Mouse (Mus musculus) frontal cortex, postnatal 14 days (tissue): ENCODE results near the gene Zp3.

Source experiments
- DNase-seq, 2 experiments: peaks; one replicate each; pipeline ENCODE4 v3.0.0; 2022; ENCODE audit warnings: low spot score in 2 of 2

Zp3 gene

GRCm38 (mm10) chr5:135979904-135980303 lies at the start of gene Zp3:
TSS of gene Zp3 (plus strand) at chr5:135980099.
- DNase-seq = no peak

DNA sequence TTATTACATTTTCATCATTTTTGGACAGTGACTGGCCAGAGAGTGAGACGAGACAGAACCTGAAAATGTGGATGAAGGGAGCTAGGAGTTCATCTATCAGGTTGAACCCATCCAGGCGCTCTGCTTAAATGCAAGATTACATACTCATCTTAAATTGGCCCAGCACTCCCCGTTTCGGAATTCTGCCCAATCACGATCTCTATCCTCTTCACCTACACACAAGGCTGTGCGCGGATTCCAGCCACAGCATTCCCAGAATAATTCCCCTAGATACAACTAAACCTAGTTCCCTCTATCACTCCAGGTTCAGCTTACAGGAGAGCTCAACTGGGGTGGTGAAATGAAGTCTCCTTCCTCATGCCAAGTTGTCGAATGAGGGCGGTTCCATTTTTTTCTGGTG lies 48.4 kb upstream of the Zp3 start:
- no peak for DNase-seq

- DNase-seq = no peak
Observed at GRCm38 (mm10) chr5:135932359-135932758, 47.5 kb upstream of the Zp3 start.

DNA sequence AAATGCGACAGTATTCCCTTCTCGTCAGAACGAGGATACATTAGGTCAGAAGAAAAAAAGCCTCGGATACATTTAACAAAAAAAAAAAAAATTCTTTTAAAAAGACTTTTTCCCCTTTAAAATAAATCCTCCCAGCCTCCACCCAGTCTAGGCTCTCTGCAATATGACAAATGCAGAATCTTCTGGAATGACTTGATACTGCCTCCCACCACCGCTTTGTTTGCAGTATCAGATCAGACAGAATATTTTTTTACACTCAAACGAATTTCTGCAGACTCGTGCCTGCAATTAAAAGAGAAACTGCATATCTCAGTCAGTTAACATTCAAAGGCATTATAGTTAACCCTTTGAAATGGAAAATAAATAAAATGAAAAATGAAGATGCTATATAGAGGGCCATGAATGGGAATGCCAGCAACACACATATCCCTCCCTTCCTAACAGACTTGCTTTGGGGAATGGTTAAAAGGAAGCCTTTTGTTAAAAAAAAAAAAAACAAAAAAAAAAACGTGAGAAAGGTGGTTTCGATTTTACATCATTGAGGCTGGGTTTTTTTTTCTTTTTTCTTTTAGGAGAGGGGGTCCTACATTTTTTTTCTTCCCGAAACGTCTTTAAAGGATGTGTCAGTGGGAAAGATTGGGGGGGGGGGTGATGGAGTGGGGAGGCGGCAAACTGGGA lies 46.5 kb upstream of the Zp3 start:
- DNase-seq = no peak

GRCm38 (mm10) chr5:135933900-135934441 lies 45.9 kb upstream of the Zp3 start:
- DNase-seq = peak; percentile 69 to 71

- DNase-seq = peak; percentile 93 to 95
Observed at GRCm38 (mm10) chr5:135934481-135935175, 45.3 kb upstream of the Zp3 start, which contains the start of gene Ywhag. TSS of gene Ywhag (minus strand) at chr5:135934616.

DNA sequence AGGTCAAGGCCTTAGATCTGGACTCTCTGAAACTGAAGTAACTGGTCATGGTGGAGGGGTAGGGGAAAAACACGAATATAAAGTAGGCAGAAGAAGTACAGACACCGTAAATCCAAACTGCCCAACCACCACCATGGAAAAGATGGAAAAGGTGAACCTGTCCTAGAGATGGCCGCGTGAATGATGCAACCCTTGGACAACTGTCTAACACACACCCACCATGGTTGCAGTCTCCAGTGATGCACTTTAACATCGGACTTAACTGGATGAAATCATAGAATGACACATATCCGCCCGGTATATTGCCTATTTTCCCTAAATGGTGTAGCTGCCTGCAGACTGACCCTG lies 44.7 kb upstream of the Zp3 start:
- DNase-seq = no peak

DNA sequence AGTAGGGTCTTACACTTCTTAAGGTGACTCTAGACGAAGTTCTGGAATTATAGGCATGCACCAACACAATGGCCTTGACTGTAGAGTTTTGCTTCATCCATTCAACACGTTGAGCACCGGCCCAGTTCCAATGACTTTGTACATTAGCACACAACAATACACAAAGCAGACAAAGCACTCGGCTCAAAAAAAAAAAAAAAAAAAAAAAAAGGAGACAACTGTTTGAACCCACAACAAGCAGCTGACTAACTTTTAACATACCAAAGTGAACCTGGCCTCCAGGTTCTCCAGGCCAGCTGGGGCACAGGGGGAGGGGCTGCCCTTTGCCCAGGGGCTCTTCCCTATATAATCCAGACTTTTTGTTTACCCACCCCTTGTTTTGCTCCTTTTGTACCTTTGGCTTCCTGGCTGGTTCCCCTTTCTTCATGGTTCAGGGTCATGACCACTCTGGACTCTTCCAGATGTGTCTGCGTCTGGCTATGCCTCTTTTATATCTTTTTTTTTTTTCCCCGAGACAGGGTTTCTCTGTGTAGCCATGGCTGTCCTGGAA lies 44.2 kb upstream of the Zp3 start:
- no peak for DNase-seq

DNA sequence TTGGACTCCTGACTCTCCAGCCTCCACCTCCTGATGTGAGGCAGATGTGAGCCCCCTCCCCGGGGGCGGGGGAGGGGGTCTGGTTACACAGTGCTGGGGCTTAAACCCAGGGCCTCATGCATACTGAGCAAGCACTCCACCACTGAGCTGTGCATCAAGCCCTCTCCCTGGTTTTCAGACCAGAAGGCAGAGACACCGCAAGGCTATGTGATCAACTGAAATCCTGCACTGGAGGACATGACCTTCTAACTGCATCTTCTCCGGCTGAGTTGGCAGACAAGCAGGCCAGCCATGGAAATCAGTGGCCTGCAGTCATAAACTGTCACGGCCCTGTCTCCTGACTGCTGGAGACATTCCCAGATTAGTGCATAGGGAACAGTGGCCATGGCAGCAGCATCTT lies 39.3 kb upstream of the Zp3 start:
- no peak for DNase-seq

DNA sequence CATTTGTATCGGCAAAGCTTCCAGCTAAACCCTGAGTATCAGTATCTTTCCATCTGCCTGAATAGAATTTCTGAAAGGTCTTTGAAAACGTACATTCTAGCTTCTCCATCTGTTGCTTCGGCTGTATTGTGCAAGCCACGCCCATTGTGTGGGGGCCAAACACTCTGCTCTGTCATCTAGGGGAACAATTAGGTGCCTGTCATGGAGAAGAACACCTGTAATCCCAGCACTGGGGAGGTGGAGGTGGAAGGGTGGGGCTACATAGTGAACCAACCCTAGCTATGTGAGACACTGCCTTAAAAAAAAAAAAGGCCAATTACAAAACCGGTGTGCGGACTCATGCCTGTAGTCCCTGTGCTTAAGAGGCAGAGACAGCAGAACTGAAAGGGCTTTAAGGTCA lies 37.2 kb upstream of the Zp3 start:
- DNase-seq = no peak

DNA sequence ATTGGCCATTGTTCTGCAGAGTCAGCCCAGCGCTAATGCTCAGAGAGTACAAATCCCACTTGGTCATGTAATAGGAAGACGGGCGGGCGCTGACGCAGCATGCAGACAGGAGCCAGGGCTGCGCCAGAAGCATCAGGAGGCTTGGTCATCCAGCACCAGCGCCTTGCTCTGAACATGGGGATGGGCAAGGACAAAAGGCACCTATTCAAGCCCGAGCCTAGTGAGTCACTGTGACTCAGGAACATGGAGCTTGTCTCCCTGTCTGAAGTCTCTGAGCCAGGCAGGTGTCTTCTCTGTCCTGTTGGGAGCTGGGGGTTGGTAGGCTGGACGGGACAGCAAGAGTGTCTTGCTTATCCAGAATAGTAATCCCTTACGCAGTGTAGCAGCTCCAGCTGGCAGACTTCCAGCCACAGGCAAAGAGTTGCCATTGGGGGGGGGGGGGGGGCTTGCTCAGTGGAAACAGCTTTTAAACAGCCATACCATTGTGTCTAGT lies 33.9 kb upstream of the Zp3 start:
- DNase-seq = no peak

DNA sequence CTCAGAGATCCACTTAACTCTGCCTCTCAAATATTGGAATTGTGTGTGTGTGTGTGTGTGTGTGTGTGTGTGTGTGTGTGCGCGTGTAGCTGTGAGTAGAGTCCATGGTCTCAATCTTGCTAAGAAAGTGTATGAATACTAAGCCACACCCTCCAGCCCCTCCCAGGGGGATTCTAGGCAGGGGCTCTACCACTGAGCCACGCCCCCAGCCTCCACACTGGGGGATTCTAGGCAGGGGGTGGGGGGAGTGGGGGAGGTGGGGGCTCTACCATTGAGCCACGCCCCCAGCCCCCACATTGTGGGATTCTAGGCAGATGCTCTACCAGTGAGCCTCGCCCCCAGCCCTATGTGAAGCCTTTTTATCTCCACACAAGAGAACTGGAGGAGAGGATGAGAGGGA lies 33.3 kb upstream of the Zp3 start:
- DNase-seq = no peak

GRCm38 (mm10) chr5:135950710-135951412 lies 29.0 kb upstream of the Zp3 start:
- no peak for DNase-seq

DNA sequence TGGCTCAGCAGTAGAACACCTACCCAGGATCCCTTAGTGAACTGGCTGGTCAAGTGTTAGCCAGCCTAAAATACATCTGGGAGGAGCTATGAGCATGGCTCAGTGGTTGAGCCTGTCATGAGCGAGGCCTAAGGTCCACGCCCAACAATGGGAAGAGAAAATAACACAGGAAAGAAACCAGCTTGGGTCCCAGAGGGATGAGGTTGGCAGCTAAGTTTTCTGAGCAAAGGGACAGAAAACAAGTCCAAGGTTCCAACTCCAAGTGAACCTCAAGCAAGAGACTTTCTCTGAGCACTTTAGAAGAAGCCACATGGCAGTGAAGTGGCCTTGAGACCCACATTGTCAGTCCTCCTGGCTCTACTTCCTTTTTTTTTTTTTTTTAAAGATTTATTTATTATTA lies 28.2 kb upstream of the Zp3 start:
- DNase-seq = no peak

DNA sequence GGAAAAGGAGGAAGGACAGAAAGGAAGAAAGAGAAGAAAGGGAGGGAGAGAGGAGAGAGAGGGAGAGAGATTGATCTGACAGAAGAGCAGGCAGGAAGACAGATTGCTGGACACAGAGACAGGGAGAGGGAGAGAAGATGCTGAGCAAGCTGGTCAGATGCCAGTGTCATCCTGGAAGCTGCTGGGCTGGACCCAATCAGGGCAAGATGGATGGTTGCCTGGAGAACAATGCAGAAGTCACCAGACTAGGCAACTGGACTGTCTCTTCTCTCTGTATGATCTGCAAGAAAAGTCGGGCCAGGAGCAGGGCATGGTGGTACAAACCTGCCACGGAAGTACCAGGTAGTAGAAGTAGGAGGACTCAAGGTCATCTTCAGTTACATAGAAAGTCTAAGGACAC lies 27.1 kb upstream of the Zp3 start:
- no peak for DNase-seq

GRCm38 (mm10) chr5:135956300-135957206 lies 23.3 kb upstream of the Zp3 start:
- no peak for DNase-seq

DNA sequence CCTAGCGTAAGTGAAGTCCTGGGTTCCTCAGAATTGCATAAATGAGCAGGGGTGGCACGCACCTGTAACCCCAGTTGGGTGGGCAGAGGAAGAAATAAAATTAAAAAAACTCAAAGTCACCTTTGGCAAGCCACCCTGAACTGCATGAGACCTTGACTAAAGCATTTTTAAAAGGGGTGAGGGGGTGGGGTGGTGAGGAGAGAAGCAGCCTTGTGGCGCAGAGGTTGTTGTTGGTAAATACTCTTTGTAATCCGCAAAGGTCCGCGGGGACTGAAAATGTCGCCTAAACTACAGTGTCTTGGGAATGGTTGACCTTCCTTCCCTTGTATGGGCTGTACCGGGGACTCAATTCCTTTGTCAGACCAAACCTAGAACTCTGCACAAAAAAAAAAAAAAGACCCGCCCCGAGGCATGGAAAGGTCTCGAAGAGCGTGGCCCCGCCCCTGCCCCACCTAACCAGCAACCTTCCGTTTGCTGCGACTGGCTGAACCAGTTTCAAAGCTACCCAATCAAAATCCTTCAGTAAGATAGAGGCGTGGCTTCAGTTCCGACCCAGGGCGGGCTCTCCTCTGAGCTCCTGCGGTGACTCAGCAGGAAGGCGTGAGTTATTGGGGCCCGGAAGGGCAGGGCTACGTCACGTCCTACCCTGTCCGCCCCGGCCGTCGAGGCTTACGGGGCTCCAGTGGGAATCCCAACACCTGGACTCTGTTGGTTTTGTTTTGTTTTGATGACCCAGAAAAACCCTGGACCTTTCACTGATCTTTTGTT lies 22.5 kb upstream of the Zp3 start:
- DNase-seq = peak; percentile 90 to 93

DNA sequence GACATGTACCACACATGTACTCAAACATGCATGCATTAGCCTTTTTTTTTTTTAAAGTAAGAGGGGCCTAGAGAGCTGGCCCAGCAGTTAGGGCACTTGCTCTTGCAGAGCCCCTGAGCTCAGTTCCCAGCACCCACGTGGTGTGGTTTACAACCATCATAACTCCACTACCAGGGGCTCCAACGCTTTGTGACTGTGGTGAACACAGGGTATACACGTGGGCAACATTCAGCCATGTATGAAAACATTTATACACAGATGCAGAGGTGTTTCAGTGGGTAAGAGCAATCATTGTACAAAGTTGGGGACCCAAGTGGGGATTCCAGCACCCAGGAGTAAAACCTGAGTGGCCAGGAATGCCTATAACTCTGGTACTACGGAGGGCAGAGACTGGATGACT lies 21.5 kb upstream of the Zp3 start:
- no peak for DNase-seq

- no peak for DNase-seq
Observed at GRCm38 (mm10) chr5:135959911-135960310, 20.0 kb upstream of the Zp3 start.

DNA sequence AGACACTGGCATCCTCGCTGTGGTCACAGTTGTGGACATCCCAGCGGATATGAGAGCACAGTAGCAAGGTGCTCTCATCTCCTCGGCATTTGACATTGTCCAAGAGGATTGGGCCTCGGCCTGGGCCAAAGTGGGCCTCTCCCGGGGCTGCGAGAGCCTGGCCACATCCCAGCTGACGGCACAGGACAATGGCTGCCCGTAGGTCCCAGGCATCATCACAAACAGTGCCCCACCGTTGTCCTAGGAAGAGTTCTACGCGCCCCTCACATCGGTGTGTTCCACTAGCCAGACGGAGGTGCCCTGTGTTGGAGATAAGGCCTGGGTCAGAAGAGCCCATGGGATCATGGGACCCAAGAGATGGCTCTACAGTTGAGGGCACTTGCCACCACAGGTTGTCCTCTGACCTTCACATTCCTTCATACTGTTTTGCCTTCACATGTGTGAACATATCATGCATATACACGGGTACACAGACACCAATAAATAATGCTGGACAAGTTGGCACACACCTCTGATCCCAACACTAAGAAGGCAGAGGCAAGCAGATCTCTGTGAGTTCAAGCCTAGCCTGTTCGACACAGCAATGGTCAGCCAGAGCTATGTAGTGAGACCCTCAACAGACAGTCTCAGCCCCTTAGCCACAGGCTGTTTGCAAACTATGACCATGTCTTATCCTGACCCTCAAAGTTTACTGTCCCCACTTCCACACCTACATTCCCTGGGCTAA lies 18.8 kb upstream of the Zp3 start:
- DNase-seq = no peak
